Mouse (Mus musculus) right cerebral cortex, postnatal 4 days (tissue): ENCODE data around the gene Neurl4.
"Not testable (repeated sequence)": the region's sequence is repeated elsewhere in the genome, so short reads cannot be mapped to it uniquely, and the experiment has no call there.

ENCODE experiments used
- DNase-seq: peaks from one replicate; pipeline ENCODE4 v3.0.0-alpha.2; 2022

The Neurl4 gene

GRCm38 (mm10) chr11:69900471-69901405 lies at the start of gene Neurl4, which contains the start of gene 2810408A11Rik:
Gene Neurl4, plus strand, starts transcription at chr11:69901072.
Gene 2810408A11Rik, minus strand, starts transcription at chr11:69900987.
- DNase-seq: peak; percentile 77

GRCm38 (mm10) chr11:69853994-69854393 lies 46.9 kb upstream of the Neurl4 start:
- no peak for DNase-seq

GRCm38 (mm10) chr11:69854680-69855079 lies 46.2 kb upstream of the Neurl4 start:
- DNase-seq: no peak

- DNase-seq: peak; percentile 39
Observed at GRCm38 (mm10) chr11:69855347-69855746, 45.5 kb upstream of the Neurl4 start.

- DNase-seq: no peak
Observed at GRCm38 (mm10) chr11:69858113-69858998, 42.5 kb upstream of the Neurl4 start, which contains the start of gene Tnk1. Gene Tnk1, minus strand, starts transcription at chr11:69858730.

GRCm38 (mm10) chr11:69863729-69864128 lies 37.1 kb upstream of the Neurl4 start:
- DNase-seq: not testable (repeated sequence)

GRCm38 (mm10) chr11:69864138-69864860 lies 36.6 kb upstream of the Neurl4 start:
- no peak for DNase-seq

GRCm38 (mm10) chr11:69865561-69865960 lies 35.3 kb upstream of the Neurl4 start:
- DNase-seq: no peak

GRCm38 (mm10) chr11:69867335-69867734 lies 33.5 kb upstream of the Neurl4 start:
- no peak for DNase-seq

GRCm38 (mm10) chr11:69870289-69871069 lies 30.4 kb upstream of the Neurl4 start:
- DNase-seq: no peak

GRCm38 (mm10) chr11:69871822-69872221 lies 29.1 kb upstream of the Neurl4 start:
- DNase-seq: no peak

- no peak for DNase-seq
Observed at GRCm38 (mm10) chr11:69872451-69872850, 28.4 kb upstream of the Neurl4 start.

- DNase-seq: no peak
Observed at GRCm38 (mm10) chr11:69876186-69876585, 24.7 kb upstream of the Neurl4 start.

- peak; percentile 83 for DNase-seq
Observed at GRCm38 (mm10) chr11:69876867-69877266, 24.0 kb upstream of the Neurl4 start.

- no peak for DNase-seq
Observed at GRCm38 (mm10) chr11:69877878-69878277, 23.0 kb upstream of the Neurl4 start, which contains the start of gene Tmem95. Gene Tmem95, minus strand, starts transcription at chr11:69878018.

GRCm38 (mm10) chr11:69878399-69878798 lies 22.5 kb upstream of the Neurl4 start:
- no peak for DNase-seq

GRCm38 (mm10) chr11:69878952-69879351 lies 21.9 kb upstream of the Neurl4 start:
- no peak for DNase-seq

GRCm38 (mm10) chr11:69879711-69880110 lies 21.2 kb upstream of the Neurl4 start:
- no peak for DNase-seq

GRCm38 (mm10) chr11:69880506-69880852 lies 20.4 kb upstream of the Neurl4 start:
- peak; percentile 48 for DNase-seq

GRCm38 (mm10) chr11:69880853-69881603 lies 19.8 kb upstream of the Neurl4 start, which contains the start of gene Kctd11:
Gene Kctd11, minus strand, starts transcription at chr11:69881406.
- peak; percentile 60 for DNase-seq
